Mouse (Mus musculus) liver, embryonic 13.5 days (tissue): ENCODE results near the gene Ube2q2. TPM values are rescaled to one million over a fixed set of nuclear protein-coding genes. Genes with fewer than 3 reads are reported as not detected.
"Not testable (repeated sequence)": the region's sequence is repeated elsewhere in the genome, so short reads cannot be mapped to it uniquely, and the experiment has no call there.

ENCODE experiments used
- ATAC-seq: fragments of 200-750 bp; cut with Nextera tagmentation; 2 replicates; pipeline ENCODE4 v1.8.0; 2017; ENCODE audit warnings: low read depth, mild to moderate bottlenecking, moderate number of reproducible peaks, moderate library complexity
- DNase-seq: peaks from one replicate; pipeline ENCODE4 v3.0.0; 2022
- H3K27ac ChIP-seq: fragments of 300-500 bp; sonication (generic); 2 replicates; pipeline ENCODE4 v1.5.1; 2015; ENCODE audit warnings: moderate library complexity, mild to moderate bottlenecking, inconsistent platforms
- H3K27me3 ChIP-seq: fragments of 300-500 bp; sonication (generic); 2 replicates; pipeline ENCODE4 v1.6.1; 2015; ENCODE audit warnings: mild to moderate bottlenecking, inconsistent platforms
- H3K36me3 ChIP-seq: fragments of 300-500 bp; sonication (generic); 2 replicates; pipeline ENCODE4 v1.6.1; 2015; ENCODE audit warnings: mild to moderate bottlenecking, inconsistent platforms
- H3K4me1 ChIP-seq: fragments of 300-500 bp; sonication (generic); replicated peaks from 2 replicates; pipeline ENCODE4 v1.6.1; 2015; ENCODE audit warnings: inconsistent platforms
- H3K4me2 ChIP-seq: fragments of 300-500 bp; sonication (generic); 2 replicates; pipeline ENCODE4 v1.6.1; 2015; ENCODE audit warnings: inconsistent platforms, mild to moderate bottlenecking, moderate library complexity
- H3K4me3 ChIP-seq: fragments of 300-500 bp; sonication (generic); replicated peaks from 2 replicates; pipeline ENCODE4 v1.5.1; 2015; ENCODE audit warnings: mild to moderate bottlenecking, inconsistent platforms
- H3K9ac ChIP-seq: fragments of 300-500 bp; sonication (generic); 2 replicates; pipeline ENCODE4 v1.6.1; 2015; ENCODE audit warnings: mild to moderate bottlenecking, inconsistent platforms
- H3K9me3 ChIP-seq: fragments of 300-500 bp; sonication (generic); replicated peaks from 2 replicates; pipeline ENCODE4 v1.6.1; 2016; ENCODE audit warnings: inconsistent platforms
- WGBS: fragments of 180-500 bp; shearing (Covaris S2); methylation state at CpG from one replicate; pipeline ENCODE4 v1.1.7; 2015; ENCODE audit not compliant: insufficient replicate concordance; 5-methylcytosine and 5-hydroxymethylcytosine counted together
- polyA plus RNA-seq: library from polyadenylated mRNA; unstranded; fragments of >200 nt; fragmentation: Nextera tagmentation; extraction: Ambion mirVana; gene quantifications from 2 replicates; pipeline ENCODE4 v1.2.1, GENCODE M21; 2015

Ube2q2 gene
- polyA plus RNA-seq, 1 experiment from 2014 or later: 15.6 TPM

- Histone ChIP-seq H3K27ac (no peak overlapping the region), H3K9me3 (no peaks in the 10 kb centered on the region), H3K4me2 (no peak overlapping the region), H3K9ac (no peak overlapping the region), H3K4me1 (no peaks in the 10 kb centered on the region), H3K36me3 (no peaks in the 10 kb centered on the region), H3K27me3 (no peaks in the 10 kb centered on the region), H3K4me3 (no peak overlapping the region)
- DNase-seq (no peak), ATAC-seq (no peak)
- 54% methylated on average over 3 of the region's 3 CpGs for WGBS
Observed at GRCm38 (mm10) chr9:55243280-55243679, 94.6 kb downstream of the Ube2q2 start.

GRCm38 (mm10) chr9:55244079-55244478 lies 95.4 kb downstream of the Ube2q2 start:
- H3K36me3 ChIP-seq: no peaks in the 10 kb centered on the region
- H3K4me1 ChIP-seq: no peaks in the 10 kb centered on the region
- ATAC-seq (no peak), DNase-seq (no peak)
- WGBS: 48% methylated on average over 3 of the region's 3 CpGs
- H3K9me3 ChIP-seq: no peaks in the 10 kb centered on the region
- no peak overlapping the region for H3K27ac ChIP-seq
- no peak overlapping the region for H3K4me3 ChIP-seq
- no peak overlapping the region for H3K9ac ChIP-seq
- no peak overlapping the region for H3K4me2 ChIP-seq
- no peaks in the 10 kb centered on the region for H3K27me3 ChIP-seq

GRCm38 (mm10) chr9:55245057-55245750 lies 96.5 kb downstream of the Ube2q2 start:
- H3K9ac ChIP-seq, H3K27ac ChIP-seq, DNase-seq, H3K9me3 ChIP-seq, ATAC-seq, H3K27me3 ChIP-seq, H3K4me2 ChIP-seq, H3K4me1 ChIP-seq, H3K36me3 ChIP-seq, H3K4me3 ChIP-seq: not testable (repeated sequence)
- 64% methylated on average over 1 of the region's 1 CpGs for WGBS

GRCm38 (mm10) chr9:55246440-55246839 lies 97.8 kb downstream of the Ube2q2 start:
- no peak overlapping the region for H3K4me3 ChIP-seq
- no peaks in the 10 kb centered on the region for H3K36me3 ChIP-seq
- ATAC-seq: no peak
- H3K4me2 ChIP-seq: no peak overlapping the region
- H3K4me1 ChIP-seq: no peaks in the 10 kb centered on the region
- no peaks in the 10 kb centered on the region for H3K9me3 ChIP-seq
- no peaks in the 10 kb centered on the region for H3K27me3 ChIP-seq
- H3K9ac ChIP-seq: no peak overlapping the region
- no peak overlapping the region for H3K27ac ChIP-seq
- no peak for DNase-seq
- WGBS: 66% methylated on average over 8 of the region's 8 CpGs

GRCm38 (mm10) chr9:55246918-55247317 lies 98.3 kb downstream of the Ube2q2 start:
- ATAC-seq: no peak
- no peak for DNase-seq
- Histone ChIP-seq H3K4me1 (no peaks in the 10 kb centered on the region), H3K9ac (no peak overlapping the region), H3K4me3 (no peak overlapping the region), H3K9me3 (no peaks in the 10 kb centered on the region), H3K27me3 (no peaks in the 10 kb centered on the region), H3K27ac (no peak overlapping the region), H3K36me3 (no peaks in the 10 kb centered on the region), H3K4me2 (no peak overlapping the region)
- 74% methylated on average over 4 of the region's 4 CpGs for WGBS

GRCm38 (mm10) chr9:55248465-55248864 lies 99.8 kb downstream of the Ube2q2 start:
- Histone ChIP-seq H3K4me1 (no peaks in the 10 kb centered on the region), H3K36me3 (no peaks in the 10 kb centered on the region), H3K4me3 (no peak overlapping the region), H3K27me3 (no peaks in the 10 kb centered on the region), H3K9ac (no peak overlapping the region), H3K4me2 (no peak overlapping the region), H3K27ac (no peak overlapping the region), H3K9me3 (no peaks in the 10 kb centered on the region)
- 31% methylated on average over 4 of the region's 4 CpGs for WGBS
- ATAC-seq (no peak), DNase-seq (no peak)

GRCm38 (mm10) chr9:55250595-55251247 lies 102.1 kb downstream of the Ube2q2 start:
- Histone ChIP-seq H3K27me3 (no peaks in the 10 kb centered on the region), H3K4me1 (no peaks in the 10 kb centered on the region), H3K9ac (no peak overlapping the region), H3K27ac (no peak overlapping the region), H3K4me3 (no peak overlapping the region), H3K4me2 (no peak overlapping the region), H3K9me3 (no peaks in the 10 kb centered on the region), H3K36me3 (no peaks in the 10 kb centered on the region)
- WGBS: 64% methylated on average over 6 of the region's 6 CpGs
- DNase-seq (no peak), ATAC-seq (no peak)

GRCm38 (mm10) chr9:55252097-55252496 lies 103.4 kb downstream of the Ube2q2 start:
- 29% methylated on average over 2 of the region's 2 CpGs for whole genome bisulfite sequencing
- DNase-seq: not testable (repeated sequence)

GRCm38 (mm10) chr9:55253849-55254248 lies 105.2 kb downstream of the Ube2q2 start:
- WGBS: 24% methylated on average over 1 of the region's 1 CpGs
- no peaks in the 10 kb centered on the region for H3K4me1 ChIP-seq
- DNase-seq: no peak
- no peaks in the 10 kb centered on the region for H3K27me3 ChIP-seq
- no peak overlapping the region for H3K4me2 ChIP-seq
- H3K4me3 ChIP-seq: no peak overlapping the region
- no peak for ATAC-seq
- H3K27ac ChIP-seq: no peak overlapping the region
- no peaks in the 10 kb centered on the region for H3K9me3 ChIP-seq
- no peaks in the 10 kb centered on the region for H3K36me3 ChIP-seq
- no peak overlapping the region for H3K9ac ChIP-seq

More at GRCm38 (mm10) chr9:55252097-55252496, 103.4 kb downstream of the Ube2q2 start:
- not testable (repeated sequence) for H3K4me1 ChIP-seq, H3K9me3 ChIP-seq, ATAC-seq, H3K9ac ChIP-seq, H3K36me3 ChIP-seq, H3K4me3 ChIP-seq, H3K27me3 ChIP-seq, H3K4me2 ChIP-seq, H3K27ac ChIP-seq

GRCm38 (mm10) chr9:55255056-55255455 lies 106.4 kb downstream of the Ube2q2 start:
- H3K9ac ChIP-seq: no peak overlapping the region
- 65% methylated on average over 5 of the region's 5 CpGs for WGBS
- no peaks in the 10 kb centered on the region for H3K36me3 ChIP-seq
- H3K9me3 ChIP-seq: no peaks in the 10 kb centered on the region
- H3K27me3 ChIP-seq: no peaks in the 10 kb centered on the region
- no peak for ATAC-seq
- H3K4me1 ChIP-seq: no peaks in the 10 kb centered on the region
- H3K4me3 ChIP-seq: no peak overlapping the region
- no peak overlapping the region for H3K27ac ChIP-seq
- no peak overlapping the region for H3K4me2 ChIP-seq
- no peak for DNase-seq

- no peak overlapping the region for H3K9ac ChIP-seq
Observed at GRCm38 (mm10) chr9:55255604-55256003, 107.0 kb downstream of the Ube2q2 start.

GRCm38 (mm10) chr9:55257105-55257504 lies 108.5 kb downstream of the Ube2q2 start:
- ATAC-seq (no peak), DNase-seq (no peak)
- H3K4me2 ChIP-seq: no peak overlapping the region
- H3K4me1 ChIP-seq: no peaks in the 10 kb centered on the region
- no peak overlapping the region for H3K9ac ChIP-seq
- H3K9me3 ChIP-seq: no peaks in the 10 kb centered on the region
- no peak overlapping the region for H3K4me3 ChIP-seq
- no peaks in the 10 kb centered on the region for H3K27me3 ChIP-seq
- 53% methylated on average over 2 of the region's 2 CpGs for WGBS
- no peaks in the 10 kb centered on the region for H3K36me3 ChIP-seq
- H3K27ac ChIP-seq: no peak overlapping the region

More at GRCm38 (mm10) chr9:55255604-55256003, 107.0 kb downstream of the Ube2q2 start:
- H3K9me3 ChIP-seq: no peaks in the 10 kb centered on the region
- no peaks in the 10 kb centered on the region for H3K36me3 ChIP-seq
- no peak overlapping the region for H3K4me2 ChIP-seq
- no peaks in the 10 kb centered on the region for H3K4me1 ChIP-seq
- WGBS: 38% methylated on average over 4 of the region's 4 CpGs
- H3K27me3 ChIP-seq: no peaks in the 10 kb centered on the region
- H3K4me3 ChIP-seq: no peak overlapping the region
- H3K27ac ChIP-seq: no peak overlapping the region
- DNase-seq (no peak), ATAC-seq (no peak)
